Mouse (Mus musculus): ENCODE results near the gene Gm5771. TPM values are rescaled to one million over a fixed set of nuclear protein-coding genes. Genes with fewer than 3 reads are reported as not detected.
"Not testable (repeated sequence)": the region's sequence is repeated elsewhere in the genome, so short reads cannot be mapped to it uniquely, and the experiment has no call there.

Gene Gm5771
- not detected in 2 replicates for polyA plus RNA-seq (2016; fragmentation: Nextera tagmentation; extraction: Ambion mirVana)

DNA sequence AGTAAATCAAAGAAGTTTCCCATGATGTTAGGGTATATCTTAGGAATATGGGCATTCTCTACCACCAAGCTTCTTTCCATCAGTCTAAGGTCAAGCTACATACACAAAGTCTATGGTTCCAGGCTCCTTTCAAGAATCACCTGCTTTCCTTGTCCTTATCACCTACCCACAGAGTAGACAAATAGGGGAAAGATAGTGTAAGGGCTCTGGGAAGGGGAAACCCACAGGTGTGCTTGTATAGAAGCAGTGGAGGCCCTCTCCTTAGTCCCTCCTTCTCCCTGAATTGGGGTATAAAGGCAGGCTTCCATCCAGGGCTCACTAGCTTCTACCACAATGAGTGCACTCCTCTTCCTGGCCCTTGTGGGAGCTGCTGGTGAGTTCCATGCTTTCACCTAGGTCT is at the start of gene Gm5771:
TSS of gene Gm5771 (plus strand) at position 301 of the 400 bp plus-strand sequence.
- H3K4me3 ChIP-seq; H3K27ac ChIP-seq (replicated peaks); H3K27me3 ChIP-seq; H3K36me3 ChIP-seq; H3K9me3 ChIP-seq; ATAC-seq (ENCODE audit: low FRiP score, low read depth); H3K9ac ChIP-seq (replicated peaks); H3K4me2 ChIP-seq (replicated peaks); H3K4me1 ChIP-seq: not testable (repeated sequence)

DNA sequence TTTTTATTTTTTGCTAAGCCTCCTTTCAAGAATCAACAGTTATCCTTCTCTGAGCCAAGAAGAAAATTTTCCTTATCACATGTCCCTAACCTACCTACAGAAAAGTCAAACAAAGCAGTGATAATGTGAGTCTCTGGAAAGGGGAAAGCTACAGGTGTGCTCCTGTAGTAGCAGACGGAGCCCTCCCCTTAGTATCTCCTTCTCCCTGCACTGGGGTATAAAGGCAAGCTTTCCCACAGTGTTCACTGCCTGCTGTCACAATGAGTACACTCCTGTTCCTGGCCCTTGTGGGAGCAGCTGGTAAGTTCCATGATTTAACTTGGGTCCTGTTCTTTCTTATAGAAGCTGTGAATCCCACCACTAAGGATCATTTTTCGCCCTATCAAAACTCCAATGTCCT is 38.2 kb upstream of the Gm5771 start, which contains the start of gene Try10:
TSS of gene Try10 (plus strand) at position 174 of the 400 bp plus-strand sequence.
- no peaks in the 10 kb centered on the region for H3K27me3 ChIP-seq
- H3K36me3 ChIP-seq = no peaks in the 10 kb centered on the region
- H3K4me3 ChIP-seq = no peak within 1 kb of the TSS
- no peaks in the 10 kb centered on the region for H3K9me3 ChIP-seq
- H3K9ac ChIP-seq (replicated peaks) = no peak within 1 kb of the TSS
- no peak within 1 kb of the TSS for H3K27ac ChIP-seq (replicated peaks)
- no peak for ATAC-seq (ENCODE audit: low FRiP score, low read depth)
- H3K4me2 ChIP-seq (replicated peaks) = no peak within 1 kb of the TSS
- 85% methylated on average over 2 of the region's 2 CpGs for WGBS
- H3K4me1 ChIP-seq = no peaks in the 10 kb centered on the region

- not testable (repeated sequence) for H3K4me3 ChIP-seq; H3K27me3 ChIP-seq; H3K27ac ChIP-seq (replicated peaks); H3K9me3 ChIP-seq; H3K36me3 ChIP-seq; ATAC-seq (ENCODE audit: low FRiP score, low read depth); H3K9ac ChIP-seq (replicated peaks); H3K4me1 ChIP-seq; H3K4me2 ChIP-seq (replicated peaks)
- 95% methylated on average over 2 of the region's 2 CpGs for WGBS
Measured at GRCm38 (mm10) chr6:41373772-41374171, 18.4 kb upstream of the Gm5771 start.

DNA sequence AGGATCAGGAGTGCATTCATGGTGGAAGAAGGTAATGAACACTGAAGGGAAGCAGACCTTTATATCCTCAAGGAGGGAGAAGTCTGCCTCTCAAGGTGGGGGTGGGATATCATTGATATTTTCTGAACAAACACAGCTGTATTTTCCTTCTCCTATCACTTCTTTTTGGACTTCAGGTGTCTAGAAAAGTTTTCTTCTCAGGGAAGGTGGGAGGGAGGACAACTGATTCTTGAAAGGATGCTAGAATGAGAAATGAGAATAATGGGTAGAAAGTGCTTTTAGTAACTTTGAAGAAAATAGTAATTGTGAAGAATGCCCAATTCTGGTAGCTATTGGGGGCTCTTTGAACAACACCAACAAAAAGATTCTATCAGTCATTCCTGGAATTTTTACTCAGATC is 14.6 kb upstream of the Gm5771 start, which contains the start of gene Prss3:
TSS of gene Prss3 (minus strand) at position 101 of the 400 bp plus-strand sequence.
- not testable (repeated sequence) for H3K9ac ChIP-seq (replicated peaks); H3K4me1 ChIP-seq; H3K27me3 ChIP-seq; ATAC-seq (ENCODE audit: low FRiP score, low read depth); H3K36me3 ChIP-seq; H3K4me3 ChIP-seq; H3K9me3 ChIP-seq; H3K27ac ChIP-seq (replicated peaks); H3K4me2 ChIP-seq (replicated peaks)

- no peaks in the 10 kb centered on the region for H3K27me3 ChIP-seq
- H3K36me3 ChIP-seq = no peaks in the 10 kb centered on the region
- no peaks in the 10 kb centered on the region for H3K4me1 ChIP-seq
- no peaks in the 10 kb centered on the region for H3K9me3 ChIP-seq
- no peak overlapping the region for H3K4me3 ChIP-seq
- 74% methylated on average over 2 of the region's 2 CpGs for WGBS
- H3K9ac ChIP-seq (replicated peaks) = no peak overlapping the region
- no peak overlapping the region for H3K27ac ChIP-seq (replicated peaks)
- no peak overlapping the region for H3K4me2 ChIP-seq (replicated peaks)
- no peak for ATAC-seq (ENCODE audit: low FRiP score, low read depth)
Measured at GRCm38 (mm10) chr6:41386781-41387180, 5.4 kb upstream of the Gm5771 start.

DNA sequence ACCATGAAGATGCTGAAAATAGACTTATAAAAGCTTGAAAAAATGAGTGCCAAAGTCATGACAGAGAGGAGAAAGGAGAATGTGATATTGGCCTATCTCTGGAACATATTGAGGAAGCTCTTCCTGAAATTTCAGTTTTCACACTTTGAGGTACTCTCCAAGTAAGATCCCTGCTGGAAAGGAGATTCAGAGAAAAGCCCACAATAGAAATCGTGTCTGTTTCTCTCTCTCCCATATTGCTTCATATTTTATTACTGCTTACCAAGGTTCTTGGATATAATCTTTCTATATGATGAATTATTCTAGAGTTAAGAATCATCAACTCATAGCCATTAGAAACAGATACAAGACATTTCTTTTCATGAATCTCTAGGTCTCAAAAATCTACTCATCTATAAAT is 516 bp upstream of the Gm5771 start:
- WGBS = 73% methylated on average over 1 of the region's 1 CpGs
- not testable (repeated sequence) for H3K4me1 ChIP-seq; H3K36me3 ChIP-seq; H3K27ac ChIP-seq (replicated peaks); ATAC-seq (ENCODE audit: low FRiP score, low read depth); H3K27me3 ChIP-seq; H3K4me3 ChIP-seq; H3K9me3 ChIP-seq; H3K4me2 ChIP-seq (replicated peaks); H3K9ac ChIP-seq (replicated peaks)

DNA sequence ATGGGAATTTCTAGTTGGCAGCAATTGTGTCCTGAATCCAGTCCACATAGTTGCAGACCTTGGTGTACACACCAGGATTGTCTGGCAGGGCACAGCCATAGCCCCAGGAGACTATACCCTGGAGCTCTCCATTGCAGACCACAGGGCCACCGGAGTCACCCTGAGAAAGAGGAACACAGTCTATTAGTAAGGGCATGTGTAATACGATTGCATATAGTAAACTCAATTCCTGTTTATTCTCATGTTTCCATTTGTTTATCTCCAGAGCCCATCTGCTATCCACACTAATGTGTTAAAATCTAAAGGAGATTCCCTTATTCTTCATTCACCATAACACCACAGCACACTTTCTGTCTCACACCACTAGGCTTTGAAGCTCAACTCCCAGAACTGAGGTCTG is 50.1 kb downstream of the Gm5771 start:
- not testable (repeated sequence) for H3K27me3 ChIP-seq; H3K27ac ChIP-seq (replicated peaks); H3K4me2 ChIP-seq (replicated peaks); H3K36me3 ChIP-seq; ATAC-seq (ENCODE audit: low FRiP score, low read depth); H3K4me3 ChIP-seq; H3K4me1 ChIP-seq; H3K9ac ChIP-seq (replicated peaks); H3K9me3 ChIP-seq
- WGBS = 75% methylated on average over 2 of the region's 2 CpGs

GRCm38 (mm10) chr6:41446045-41446444 is 53.9 kb downstream of the Gm5771 start, which contains the start of gene Gm10334:
TSS of gene Gm10334 (minus strand) at chr6:41446145.
- not testable (repeated sequence) for H3K4me2 ChIP-seq (replicated peaks); H3K27ac ChIP-seq (replicated peaks); H3K9me3 ChIP-seq; H3K36me3 ChIP-seq; H3K9ac ChIP-seq (replicated peaks); ATAC-seq (ENCODE audit: low FRiP score, low read depth); H3K27me3 ChIP-seq; H3K4me3 ChIP-seq; H3K4me1 ChIP-seq

Other genes with a start within 250 kb of the Gm5771 start
- not detected in 2 replicates for gene Try4, start 90.1 kb upstream of the Gm5771 start, polyA plus RNA-seq (2016; fragmentation: Nextera tagmentation; extraction: Ambion mirVana)
- not detected in 2 replicates for gene Try5, start 75.5 kb upstream of the Gm5771 start, polyA plus RNA-seq (2016; fragmentation: Nextera tagmentation; extraction: Ambion mirVana)
- gene Try10, start 38.3 kb upstream of the Gm5771 start, polyA plus RNA-seq (2016; fragmentation: Nextera tagmentation; extraction: Ambion mirVana) = not detected in 2 replicates
- gene Prss3, start 14.7 kb upstream of the Gm5771 start, polyA plus RNA-seq (2016; fragmentation: Nextera tagmentation; extraction: Ambion mirVana) = not detected in 2 replicates
- not detected in 2 replicates for gene Gm10334, start 53.8 kb downstream of the Gm5771 start, polyA plus RNA-seq (2016; fragmentation: Nextera tagmentation; extraction: Ambion mirVana)
- not detected in 2 replicates for gene Prss1, start 66.6 kb downstream of the Gm5771 start, polyA plus RNA-seq (2016; fragmentation: Nextera tagmentation; extraction: Ambion mirVana)
- gene Prss2, start 129.4 kb downstream of the Gm5771 start, polyA plus RNA-seq (2016; fragmentation: Nextera tagmentation; extraction: Ambion mirVana) = not detected in 2 replicates
- gene Ephb6, start 213.1 kb downstream of the Gm5771 start, polyA plus RNA-seq (2016; fragmentation: Nextera tagmentation; extraction: Ambion mirVana) = 17.6 and 20.7 TPM in 2 replicates
- 0.37 and 0.58 TPM in 2 replicates for gene Trpv6, start 244.0 kb downstream of the Gm5771 start, polyA plus RNA-seq (2016; fragmentation: Nextera tagmentation; extraction: Ambion mirVana)